12 mouse cellular contexts compared by ENCODE assay signal in genomic region chr15:32447558-32448349, GRCm38 (mm10).
A peak's percentile ranks its signal among the peaks of the same experiment; 100 is the strongest.
DNase-seq lines count a peak whose midpoint lies in the region; ATAC-seq lines count a peak whose summit lies in the region.
"Had no signal": no experiment of that assay in that cellular context is flagged by ENCODE, and none has a peak within 500 bp of the region (broad histone marks: within the 10 kb centered on the region; RNA-seq: fewer than 3 reads in every experiment).

No protein-coding gene starts in this region.

- peaks cover 6% of the 10 kb centered on the region; the same call in 1 of the 2 replicates for H3K4me1 ChIP-seq in lung, embryonic 16.5 days (replicated peaks; ENCODE audit: control insufficient read depth, insufficient read depth, low read length)
- no peaks in the 10 kb centered on the region for H3K4me1 ChIP-seq in embryonic facial prominence, embryonic 11.5 days (ENCODE audit: control insufficient read depth, insufficient read depth, low read length)
- H3K4me1 ChIP-seq in hindbrain, embryonic 14.5 days (replicated peaks; ENCODE audit: control insufficient read depth, insufficient read depth, low read length) = no peaks in the 10 kb centered on the region
- no peaks in the 10 kb centered on the region for H3K4me1 ChIP-seq in neural tube, embryonic 11.5 days (ENCODE audit: control insufficient read depth, insufficient read depth, low read length)

- H3K27me3 ChIP-seq in lung, embryonic 16.5 days (ENCODE audit: control insufficient read depth, insufficient read depth, low read depth, low read length) = no peaks in the 10 kb centered on the region
- no peaks in the 10 kb centered on the region for H3K27me3 ChIP-seq in embryonic facial prominence, embryonic 11.5 days (ENCODE audit: control insufficient read depth, insufficient read depth, low read length)
- H3K27me3 ChIP-seq in hindbrain, embryonic 14.5 days (ENCODE audit: control insufficient read depth, insufficient read depth, low read length) = no peaks in the 10 kb centered on the region
- H3K27me3 ChIP-seq in neural tube, embryonic 11.5 days (ENCODE audit: control insufficient read depth, insufficient read depth, low read length) = no peaks in the 10 kb centered on the region
- H3K27me3 ChIP-seq: CH12.LX, Patski had no signal

- DNase-seq in lung, postnatal 36 days = no peak
- DNase-seq in embryonic facial prominence, embryonic 11.5 days (ENCODE audit: low spot score) = peak; percentile 72
- no peak for DNase-seq in hindbrain, embryonic 14.5 days (ENCODE audit: low spot score)
- DNase-seq in neural tube, embryonic 11.5 days (ENCODE audit: low spot score) = peak; percentile 42
- no peak for DNase-seq in gastrocnemius, postnatal 36 days
- DNase-seq: adrenal gland, adult 8-10 months had no signal

- WGBS in lung, embryonic 16.5 days = 54% methylated on average over 7 of the region's 7 CpGs
- WGBS in embryonic facial prominence, embryonic 11.5 days = 54% methylated on average over 7 of the region's 7 CpGs
- WGBS in hindbrain, embryonic 14.5 days = 55% methylated on average over 7 of the region's 7 CpGs
- WGBS in neural tube, embryonic 11.5 days = 46% methylated on average over 7 of the region's 7 CpGs

- H3K9ac ChIP-seq in lung, embryonic 16.5 days (ENCODE audit: low read length) = no peak overlapping the region
- no peak overlapping the region for H3K9ac ChIP-seq in embryonic facial prominence, embryonic 11.5 days (replicated peaks; ENCODE audit: low read length)
- no peak overlapping the region for H3K9ac ChIP-seq in hindbrain, embryonic 14.5 days
- no peak overlapping the region for H3K9ac ChIP-seq in neural tube, embryonic 11.5 days (ENCODE audit: low read length)

- H3K27ac ChIP-seq in lung, embryonic 16.5 days (ENCODE audit: low read length) = peak overlapping the region; percentile 59; the same call in 1 of the 2 replicates
- H3K27ac ChIP-seq in embryonic facial prominence, embryonic 11.5 days (replicated peaks; ENCODE audit: low read depth, low read length) = peak overlapping the region; percentile 10
- H3K27ac ChIP-seq in hindbrain, embryonic 14.5 days = no peak overlapping the region; the same call in 1 of the 2 replicates
- 0 out of 2 replicates have a peak overlapping the region, but pooled peaks have one; percentile 27 for H3K27ac ChIP-seq in neural tube, embryonic 11.5 days (ENCODE audit: low read depth, low read length)
- H3K27ac ChIP-seq: kidney, postnatal 0 days had no signal

- H3K4me3 ChIP-seq in lung, embryonic 16.5 days (ENCODE audit: low read length) = no peak overlapping the region
- H3K4me3 ChIP-seq in embryonic facial prominence, embryonic 11.5 days (ENCODE audit: low read depth, low read length) = no peak overlapping the region
- H3K4me3 ChIP-seq in hindbrain, embryonic 14.5 days (replicated peaks; ENCODE audit: low read length) = no peak overlapping the region
- H3K4me3 ChIP-seq in neural tube, embryonic 11.5 days (ENCODE audit: low read depth, low read length) = no peak overlapping the region

- intact Hi-C loops in gastrocnemius, postnatal 36 days (cut with DNase I) = no loop called here

- no peaks in the 10 kb centered on the region for H3K9me3 ChIP-seq in lung, embryonic 16.5 days (ENCODE audit: control insufficient read depth, low read length)
- no peaks in the 10 kb centered on the region for H3K9me3 ChIP-seq in embryonic facial prominence, embryonic 11.5 days (replicated peaks; ENCODE audit: control insufficient read depth, low read length)
- H3K9me3 ChIP-seq in hindbrain, embryonic 14.5 days (ENCODE audit: control insufficient read depth, low read length) = no peaks in the 10 kb centered on the region
- H3K9me3 ChIP-seq in neural tube, embryonic 11.5 days (ENCODE audit: control insufficient read depth, low read length) = no peaks in the 10 kb centered on the region

- peak; percentile 76 for ATAC-seq in lung, embryonic 16.5 days (ENCODE audit: low read depth)
- peak; percentile 84 for ATAC-seq in embryonic facial prominence, embryonic 11.5 days (replicated peaks; ENCODE audit: insufficient number of reproducible peaks, low FRiP score, low TSS enrichment, low read depth)
- ATAC-seq in hindbrain, embryonic 14.5 days (ENCODE audit: low FRiP score) = peak; percentile 57; the same call in 1 of the 2 replicates
- peak; percentile 53; the same call in 1 of the 2 replicates for ATAC-seq in neural tube, embryonic 11.5 days (ENCODE audit: insufficient read depth, low FRiP score, low TSS enrichment)
- ATAC-seq in cerebellum, adult (ENCODE audit: insufficient number of reproducible peaks, low FRiP score, low TSS enrichment) = no peak
- ATAC-seq: Patski had no signal

- H3K36me3 ChIP-seq in lung, embryonic 16.5 days (ENCODE audit: control insufficient read depth, insufficient read depth, low read length) = no peaks in the 10 kb centered on the region
- no peaks in the 10 kb centered on the region for H3K36me3 ChIP-seq in embryonic facial prominence, embryonic 11.5 days (replicated peaks; ENCODE audit: control insufficient read depth, insufficient read depth, low read depth, low read length)
- H3K36me3 ChIP-seq in hindbrain, embryonic 14.5 days (replicated peaks; ENCODE audit: control insufficient read depth, insufficient read depth) = no peaks in the 10 kb centered on the region
- no peaks in the 10 kb centered on the region for H3K36me3 ChIP-seq in neural tube, embryonic 11.5 days (ENCODE audit: control insufficient read depth, insufficient read depth, low read length)

- no peak overlapping the region for H3K4me2 ChIP-seq in lung, embryonic 16.5 days (ENCODE audit: low read depth, low read length)
- H3K4me2 ChIP-seq in embryonic facial prominence, embryonic 11.5 days (ENCODE audit: low read depth, low read length) = no peak overlapping the region
- H3K4me2 ChIP-seq in hindbrain, embryonic 14.5 days (replicated peaks) = no peak overlapping the region
- no peak overlapping the region for H3K4me2 ChIP-seq in neural tube, embryonic 11.5 days (ENCODE audit: low read depth)
- H3K4me2 ChIP-seq: liver, embryonic 11.5 days had no signal

Comparison
In these comparisons a context has a peak if more than half of its experiments do, and no peak if none do; other contexts are left out.
1. DNase-seq: peak in embryonic facial prominence, embryonic 11.5 days (single experiment) and neural tube, embryonic 11.5 days (single experiment); none in lung, postnatal 36 days (single experiment), hindbrain, embryonic 14.5 days (single experiment) and gastrocnemius, postnatal 36 days (0 of 2).